Mouse (Mus musculus) olfactory bulb, adult 2 months (tissue): ENCODE data around the gene Speer4c.
"Not testable (repeated sequence)": the region's sequence is repeated elsewhere in the genome, so short reads cannot be mapped to it uniquely, and the experiment has no call there.

Source experiments
- CTCF ChIP-seq: fragments of 200-500 bp; IDR thresholded peaks from 2 replicates; pipeline ENCODE4 v1.5.1; 2012; ENCODE audit warnings: low read depth, mild to moderate bottlenecking, low read length, moderate library complexity; ENCODE audit not compliant: insufficient read depth
- POLR2A ChIP-seq: fragments of 200-500 bp; IDR thresholded peaks from 2 replicates; pipeline ENCODE4 v1.6.1; 2012; ENCODE audit warnings: mild to moderate bottlenecking, low read depth, low read length, moderate library complexity; ENCODE audit not compliant: insufficient read depth

GRCm38 (mm10) chr5:15702891-15703290 lies 11.2 kb downstream of the Speer4c start:
- TF ChIP-seq CTCF, POLR2A: not testable (repeated sequence)
